Mouse (Mus musculus): Measurements from ENCODE around the gene Nyx. TPM values are rescaled to one million over a fixed set of nuclear protein-coding genes. Genes with fewer than 3 reads are reported as not detected.

The Nyx gene
- polyA plus RNA-seq, 1 experiment from 2014 or later: 0.09 TPM

DNA sequence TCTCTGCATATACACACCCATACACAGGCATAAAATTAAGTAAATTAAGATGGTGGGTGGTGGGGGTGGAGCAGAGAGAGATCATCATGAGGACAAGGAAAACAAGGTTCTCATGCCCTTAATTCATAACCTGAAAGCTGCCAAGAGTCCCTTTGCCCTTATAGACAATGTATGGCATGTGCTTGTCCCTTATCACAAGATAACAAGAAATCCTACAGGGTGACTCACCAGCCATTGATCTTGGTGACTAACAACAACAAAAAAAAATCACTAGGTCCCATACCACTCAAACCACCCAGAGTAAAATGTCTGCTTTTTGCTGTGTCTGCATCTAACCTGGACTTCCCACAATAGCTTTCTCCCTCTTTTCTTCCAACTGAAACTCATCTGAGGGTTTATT is 18.5 kb downstream of the Nyx start:
- no peak for DNase-seq (ENCODE audit: low spot score)
- no peak overlapping the region for H3K4me3 ChIP-seq (replicated peaks; ENCODE audit: low read length)
- H3K36me3 ChIP-seq (replicated peaks; ENCODE audit: control insufficient read depth, insufficient read depth): no peaks in the 10 kb centered on the region
- H3K4me1 ChIP-seq (replicated peaks; ENCODE audit: control insufficient read depth, insufficient read depth, low read length): no peaks in the 10 kb centered on the region
- H3K4me2 ChIP-seq (replicated peaks): no peak overlapping the region
- no peak overlapping the region for H3K9ac ChIP-seq
- peaks cover 5% of the 10 kb centered on the region; the same call in 1 of the 2 replicates for H3K9me3 ChIP-seq (ENCODE audit: control insufficient read depth, low read length)
- no peaks in the 10 kb centered on the region for H3K27me3 ChIP-seq (ENCODE audit: control insufficient read depth, insufficient read depth, low read length)
- ATAC-seq (ENCODE audit: low FRiP score): no peak
- H3K27ac ChIP-seq: no peak overlapping the region

DNA sequence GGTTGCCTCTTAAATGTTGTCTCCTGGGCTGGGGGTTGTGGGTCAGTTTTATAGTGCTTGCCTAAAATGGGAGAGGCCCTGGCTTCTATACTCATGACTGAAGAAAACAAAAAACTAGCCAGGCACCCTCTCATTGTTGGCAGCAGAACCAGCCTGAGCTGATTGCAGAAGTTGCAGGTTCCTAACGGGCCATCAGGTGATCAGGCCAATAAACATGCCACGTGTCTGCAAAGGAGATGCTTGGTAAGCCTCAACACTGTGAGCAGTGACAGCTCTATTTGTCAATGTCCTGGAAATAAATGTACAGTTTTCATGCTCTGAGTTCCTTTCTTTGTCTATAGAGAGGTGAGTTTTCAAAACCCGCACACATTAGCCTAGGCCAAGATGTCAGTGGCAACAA is 23.1 kb downstream of the Nyx start:
- H3K9me3 ChIP-seq (ENCODE audit: control insufficient read depth, low read length): peaks cover 5% of the 10 kb centered on the region; the same call in 1 of the 2 replicates
- ATAC-seq (ENCODE audit: low FRiP score) (no peak), DNase-seq (ENCODE audit: low spot score) (no peak)
- no peak overlapping the region for H3K27ac ChIP-seq
- no peak overlapping the region for H3K4me3 ChIP-seq (replicated peaks; ENCODE audit: low read length)
- H3K4me1 ChIP-seq (replicated peaks; ENCODE audit: control insufficient read depth, insufficient read depth, low read length): no peaks in the 10 kb centered on the region
- 63% methylated on average over 3 of the region's 3 CpGs for WGBS
- H3K36me3 ChIP-seq (replicated peaks; ENCODE audit: control insufficient read depth, insufficient read depth): no peaks in the 10 kb centered on the region
- no peak overlapping the region for H3K9ac ChIP-seq
- H3K27me3 ChIP-seq (ENCODE audit: control insufficient read depth, insufficient read depth, low read length): no peaks in the 10 kb centered on the region
- H3K4me2 ChIP-seq (replicated peaks): no peak overlapping the region

DNA sequence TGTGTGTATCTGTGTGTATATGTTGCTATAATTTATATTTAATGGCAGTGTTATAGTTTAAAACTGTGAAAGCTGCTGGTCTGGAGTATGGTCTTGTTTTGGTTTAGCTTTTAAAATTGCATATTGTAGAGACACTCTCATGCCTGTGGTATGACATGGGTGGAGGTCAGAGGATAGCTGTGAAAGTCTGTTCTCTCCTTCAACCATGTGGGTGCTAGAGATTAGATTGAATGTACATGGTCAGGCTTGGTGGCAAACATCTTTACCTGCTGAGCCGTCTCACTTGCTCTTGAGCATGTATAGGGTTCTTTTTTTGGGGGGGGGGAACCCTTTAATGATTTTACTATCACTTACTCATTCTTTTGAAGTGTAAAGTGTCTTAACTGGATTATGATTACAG is 23.9 kb downstream of the Nyx start:
- Histone ChIP-seq H3K4me3 (replicated peaks; ENCODE audit: low read length) (no peak overlapping the region), H3K9ac (no peak overlapping the region), H3K9me3 (ENCODE audit: control insufficient read depth, low read length) (peaks cover 5% of the 10 kb centered on the region; the same call in 1 of the 2 replicates), H3K36me3 (replicated peaks; ENCODE audit: control insufficient read depth, insufficient read depth) (no peaks in the 10 kb centered on the region), H3K27me3 (ENCODE audit: control insufficient read depth, insufficient read depth, low read length) (no peaks in the 10 kb centered on the region), H3K27ac (no peak overlapping the region), H3K4me1 (replicated peaks; ENCODE audit: control insufficient read depth, insufficient read depth, low read length) (no peaks in the 10 kb centered on the region), H3K4me2 (replicated peaks) (no peak overlapping the region)
- 68% methylated on average over 1 of the region's 1 CpGs for WGBS
- DNase-seq (ENCODE audit: low spot score) (no peak), ATAC-seq (ENCODE audit: low FRiP score) (no peak)

DNA sequence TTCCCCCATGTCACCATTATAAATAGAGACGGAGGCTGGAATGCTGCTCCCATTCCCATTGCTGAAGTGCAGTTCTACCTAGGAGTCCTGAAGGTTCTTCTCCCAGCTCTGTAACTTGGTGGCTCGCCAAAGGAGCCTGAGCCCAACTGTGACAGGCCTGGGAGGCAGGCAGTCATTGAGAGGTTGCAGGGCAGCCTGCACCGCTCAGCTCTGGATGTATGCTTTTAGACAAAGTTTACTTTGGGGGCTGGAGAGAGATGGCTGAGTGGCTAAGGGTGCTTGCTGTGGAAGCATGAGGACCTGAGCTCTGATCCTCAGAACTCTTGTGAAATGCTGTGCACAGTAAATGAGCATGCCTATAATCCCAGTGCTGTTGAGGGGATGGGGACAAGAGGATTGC is 25.0 kb downstream of the Nyx start:
- H3K27me3 ChIP-seq (ENCODE audit: control insufficient read depth, insufficient read depth, low read length): no peaks in the 10 kb centered on the region
- no peak overlapping the region for H3K4me2 ChIP-seq (replicated peaks)
- no peak overlapping the region for H3K27ac ChIP-seq
- H3K4me3 ChIP-seq (replicated peaks; ENCODE audit: low read length): no peak overlapping the region
- 70% methylated on average over 3 of the region's 3 CpGs for WGBS
- no peak for DNase-seq (ENCODE audit: low spot score)
- ATAC-seq (ENCODE audit: low FRiP score): no peak
- no peaks in the 10 kb centered on the region for H3K36me3 ChIP-seq (replicated peaks; ENCODE audit: control insufficient read depth, insufficient read depth)
- H3K9me3 ChIP-seq (ENCODE audit: control insufficient read depth, low read length): peaks cover 4% of the 10 kb centered on the region; the same call in 1 of the 2 replicates
- no peaks in the 10 kb centered on the region for H3K4me1 ChIP-seq (replicated peaks; ENCODE audit: control insufficient read depth, insufficient read depth, low read length)
- H3K9ac ChIP-seq: no peak overlapping the region

DNA sequence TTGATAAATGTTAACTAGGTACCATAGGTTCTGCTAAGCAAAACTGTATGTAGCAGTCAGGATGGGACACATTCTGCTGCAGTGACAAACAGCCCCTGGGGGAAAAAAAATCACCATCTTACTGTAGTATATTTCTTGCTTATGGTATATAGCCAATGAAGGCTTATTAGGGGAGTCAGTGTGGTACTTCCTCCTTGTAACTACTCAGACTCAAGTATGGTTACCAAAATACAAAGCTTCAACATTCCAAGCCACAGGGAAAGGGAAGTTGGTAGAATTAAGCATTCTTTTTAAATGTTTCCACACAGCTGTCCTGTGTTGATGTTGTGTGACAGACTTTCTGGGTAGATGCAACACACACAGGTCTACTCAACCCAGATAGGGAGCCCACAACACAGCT is 27.0 kb downstream of the Nyx start:
- H3K9ac ChIP-seq: no peak overlapping the region
- ATAC-seq (ENCODE audit: low FRiP score): no peak

DNA sequence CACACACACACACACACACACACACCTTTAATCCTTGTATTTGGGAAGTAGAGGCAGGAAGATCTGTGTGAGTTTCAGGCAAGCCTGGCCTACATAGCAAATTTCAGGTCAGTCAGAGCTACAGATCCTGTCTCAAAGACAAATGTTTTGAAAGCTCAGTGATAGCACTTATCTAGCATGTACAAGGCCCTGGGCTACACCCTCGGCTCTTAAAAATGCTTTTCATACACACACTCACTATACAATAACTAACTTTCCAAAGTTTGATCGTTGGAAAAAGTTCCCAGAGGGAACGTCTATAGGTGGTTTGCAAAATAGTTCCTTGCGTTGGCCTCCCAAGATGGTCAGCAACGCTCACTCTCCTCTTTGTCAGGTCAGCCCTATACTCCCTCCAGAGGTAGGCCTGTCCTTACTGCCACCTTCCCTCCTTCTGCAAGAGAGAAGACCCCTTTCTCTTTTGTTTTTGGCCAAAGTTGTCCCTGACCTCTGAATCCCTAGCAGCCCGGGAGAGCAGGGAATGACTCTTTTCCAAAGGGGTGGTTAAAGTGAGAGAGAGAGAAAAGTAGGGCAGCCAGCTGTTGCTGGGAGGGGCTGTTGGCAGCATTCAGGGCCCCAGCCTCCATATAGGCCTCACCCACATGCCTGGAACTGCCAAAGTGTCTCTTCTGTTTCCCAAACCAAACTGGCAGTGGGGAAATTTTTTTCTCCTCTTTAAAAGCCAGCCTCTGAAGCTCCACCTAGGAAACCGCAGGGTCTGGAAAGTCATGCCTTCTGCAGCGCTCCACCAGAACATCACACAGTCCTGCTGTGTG is 29.2 kb downstream of the Nyx start:
- ATAC-seq (ENCODE audit: low FRiP score): no peak
- WGBS: 85% methylated on average over 8 of the region's 8 CpGs
- H3K4me1 ChIP-seq (replicated peaks; ENCODE audit: control insufficient read depth, insufficient read depth, low read length): no peaks in the 10 kb centered on the region

More for the DNA sequence above, 27.0 kb downstream of the Nyx start:
- Histone ChIP-seq H3K27me3 (ENCODE audit: control insufficient read depth, insufficient read depth, low read length) (no peaks in the 10 kb centered on the region), H3K27ac (no peak overlapping the region), H3K4me2 (replicated peaks) (no peak overlapping the region), H3K36me3 (replicated peaks; ENCODE audit: control insufficient read depth, insufficient read depth) (no peaks in the 10 kb centered on the region), H3K4me3 (replicated peaks; ENCODE audit: low read length) (no peak overlapping the region), H3K9me3 (ENCODE audit: control insufficient read depth, low read length) (no peaks in the 10 kb centered on the region), H3K4me1 (replicated peaks; ENCODE audit: control insufficient read depth, insufficient read depth, low read length) (no peaks in the 10 kb centered on the region)
- no peak for DNase-seq (ENCODE audit: low spot score)

DNA sequence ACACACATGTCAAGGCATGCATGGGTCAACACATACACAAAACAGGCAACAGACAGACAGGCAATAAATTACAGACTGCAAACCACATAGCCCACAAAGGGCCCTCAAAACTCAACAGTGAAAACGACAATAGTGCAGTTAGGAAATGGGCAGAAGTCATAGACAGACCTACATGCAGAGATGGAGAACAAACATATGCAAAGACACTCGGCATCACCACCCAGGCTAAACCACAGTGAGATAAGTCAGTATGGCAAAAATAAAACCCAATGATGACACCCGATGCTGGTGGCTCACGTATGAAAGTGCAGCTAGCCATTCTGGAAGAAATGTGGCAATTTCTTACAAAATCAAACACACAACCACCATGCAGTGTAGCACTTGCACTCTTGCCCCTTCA is 34.4 kb downstream of the Nyx start:
- Histone ChIP-seq H3K9ac (no peak overlapping the region), H3K4me1 (replicated peaks; ENCODE audit: control insufficient read depth, insufficient read depth, low read length) (no peaks in the 10 kb centered on the region; the same call in 1 of the 2 replicates), H3K4me3 (replicated peaks; ENCODE audit: low read length) (no peak overlapping the region), H3K27me3 (ENCODE audit: control insufficient read depth, insufficient read depth, low read length) (no peaks in the 10 kb centered on the region), H3K9me3 (ENCODE audit: control insufficient read depth, low read length) (no peaks in the 10 kb centered on the region), H3K4me2 (replicated peaks) (no peak overlapping the region), H3K27ac (no peak overlapping the region), H3K36me3 (replicated peaks; ENCODE audit: control insufficient read depth, insufficient read depth) (no peaks in the 10 kb centered on the region)
- ATAC-seq (ENCODE audit: low FRiP score): no peak
- 89% methylated on average over 4 of the region's 4 CpGs for WGBS
- no peak for DNase-seq (ENCODE audit: low spot score)

More for the DNA sequence above, 29.2 kb downstream of the Nyx start:
- H3K4me3 ChIP-seq (replicated peaks; ENCODE audit: low read length): no peak overlapping the region
- DNase-seq (ENCODE audit: low spot score): no peak
- no peaks in the 10 kb centered on the region for H3K27me3 ChIP-seq (ENCODE audit: control insufficient read depth, insufficient read depth, low read length)
- no peaks in the 10 kb centered on the region for H3K9me3 ChIP-seq (ENCODE audit: control insufficient read depth, low read length)
- no peaks in the 10 kb centered on the region for H3K36me3 ChIP-seq (replicated peaks; ENCODE audit: control insufficient read depth, insufficient read depth)
- no peak overlapping the region for H3K9ac ChIP-seq
- H3K4me2 ChIP-seq (replicated peaks): no peak overlapping the region
- H3K27ac ChIP-seq: no peak overlapping the region

DNA sequence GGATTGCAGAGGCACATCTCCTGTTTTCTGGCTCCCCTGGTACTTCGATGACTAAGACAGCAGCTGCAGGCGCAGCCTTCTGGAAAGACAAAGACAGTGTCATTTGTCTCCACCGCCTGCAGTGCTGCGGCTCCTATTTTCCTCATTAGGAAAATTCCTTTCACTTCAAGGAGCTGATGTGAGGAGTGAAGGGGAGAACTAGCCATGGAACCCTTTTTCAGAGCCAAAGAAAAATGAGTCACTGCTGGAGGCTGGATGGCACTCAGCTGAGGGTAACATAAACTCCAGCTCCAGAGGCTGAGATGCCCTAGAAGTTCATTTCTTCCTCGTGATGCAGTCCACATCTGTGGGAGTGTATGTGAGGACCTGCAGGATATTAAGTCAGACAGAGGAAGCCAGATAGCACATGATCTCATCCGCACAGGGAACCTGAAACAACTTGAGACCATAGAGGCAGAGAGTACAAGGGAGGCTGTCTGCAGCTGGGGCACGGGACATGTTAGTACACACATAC is 37.0 kb downstream of the Nyx start:
- Histone ChIP-seq H3K36me3 (replicated peaks; ENCODE audit: control insufficient read depth, insufficient read depth) (no peaks in the 10 kb centered on the region), H3K4me2 (replicated peaks) (0 out of 2 replicates have a peak overlapping the region, but pooled peaks have one; percentile 1), H3K9me3 (ENCODE audit: control insufficient read depth, low read length) (no peaks in the 10 kb centered on the region), H3K9ac (no peak overlapping the region), H3K27ac (peak overlapping the region; percentile 85), H3K27me3 (ENCODE audit: control insufficient read depth, insufficient read depth, low read length) (no peaks in the 10 kb centered on the region), H3K4me1 (replicated peaks; ENCODE audit: control insufficient read depth, insufficient read depth, low read length) (no peaks in the 10 kb centered on the region; the same call in 1 of the 2 replicates), H3K4me3 (replicated peaks; ENCODE audit: low read length) (no peak overlapping the region)
- DNase-seq (ENCODE audit: low spot score): peak; percentile 47
- 47% methylated on average over 7 of the region's 7 CpGs for WGBS
- peak; percentile 73 for ATAC-seq (ENCODE audit: low FRiP score)

DNA sequence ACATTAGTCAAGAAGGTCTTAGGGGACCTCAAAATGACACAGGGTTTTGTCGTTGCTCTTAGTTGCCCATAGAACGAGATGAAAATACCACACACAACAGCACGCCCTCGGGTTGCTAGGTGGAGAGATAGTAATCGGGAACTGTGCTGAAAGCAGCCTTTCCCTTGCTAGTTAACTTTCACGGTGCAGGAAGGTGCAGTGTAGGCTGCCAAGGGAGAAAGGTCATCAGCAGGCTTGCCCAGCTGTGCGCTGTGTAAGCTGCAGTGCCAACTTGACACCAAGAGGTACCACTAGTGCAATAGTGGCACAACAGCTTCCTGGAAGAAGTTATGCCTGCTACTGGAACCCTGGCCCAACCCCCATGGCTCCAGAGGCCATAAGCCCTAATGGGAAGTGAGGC is 38.5 kb downstream of the Nyx start:
- DNase-seq (ENCODE audit: low spot score) (no peak), ATAC-seq (ENCODE audit: low FRiP score) (no peak)
- Histone ChIP-seq H3K27ac (no peak overlapping the region), H3K9me3 (ENCODE audit: control insufficient read depth, low read length) (no peaks in the 10 kb centered on the region), H3K27me3 (ENCODE audit: control insufficient read depth, insufficient read depth, low read length) (no peaks in the 10 kb centered on the region), H3K9ac (no peak overlapping the region), H3K4me3 (replicated peaks; ENCODE audit: low read length) (no peak overlapping the region), H3K4me2 (replicated peaks) (no peak overlapping the region), H3K4me1 (replicated peaks; ENCODE audit: control insufficient read depth, insufficient read depth, low read length) (no peaks in the 10 kb centered on the region; the same call in 1 of the 2 replicates), H3K36me3 (replicated peaks; ENCODE audit: control insufficient read depth, insufficient read depth) (no peaks in the 10 kb centered on the region)
- WGBS: 90% methylated on average over 7 of the region's 7 CpGs

Measured in hindbrain, embryonic 14.5 days (tissue).